In genomic region chr17:87379160-87379624, GRCm38 (mm10) we compare ENCODE assay signal across 11 mouse cellular contexts. TPM values are rescaled to one million over a fixed set of nuclear protein-coding genes. Genes with fewer than 3 reads are reported as not detected.
DNase-seq lines count a peak whose midpoint lies in the region; ATAC-seq lines count a peak whose summit lies in the region.
"Had no signal": no experiment of that assay in that cellular context is flagged by ENCODE, and none has a peak within 500 bp of the region (broad histone marks: within the 10 kb centered on the region; RNA-seq: fewer than 3 reads in every experiment).

No protein-coding gene starts in this region.

- H3K27me3 ChIP-seq in kidney, embryonic 14.5 days (ENCODE audit: control insufficient read depth, insufficient read depth, low read length), result no peaks in the 10 kb centered on the region
- H3K27me3 ChIP-seq in embryonic facial prominence, embryonic 10.5 days (replicated peaks; ENCODE audit: low read depth, poor library complexity, severe bottlenecking), result no peaks in the 10 kb centered on the region
- no peaks in the 10 kb centered on the region for H3K27me3 ChIP-seq in hindbrain, embryonic 16.5 days (replicated peaks; ENCODE audit: control insufficient read depth, insufficient read depth, low read length)
- no peaks in the 10 kb centered on the region for H3K27me3 ChIP-seq in neural tube, embryonic 13.5 days
- H3K27me3 ChIP-seq: heart, embryonic 12.5 days had no signal

- H3K27ac ChIP-seq in kidney, embryonic 14.5 days (ENCODE audit: low read depth, low read length), result peak overlapping the region; percentile 77; the same call in 1 of the 2 replicates
- H3K27ac ChIP-seq in embryonic facial prominence, embryonic 10.5 days (replicated peaks), result peak overlapping the region; percentile 87
- H3K27ac ChIP-seq in hindbrain, embryonic 16.5 days (ENCODE audit: low read depth, low read length), result peak overlapping the region; percentile 80
- H3K27ac ChIP-seq in neural tube, embryonic 13.5 days (replicated peaks), result peak overlapping the region; percentile 80

- no peak for ATAC-seq in kidney, embryonic 14.5 days (ENCODE audit: low FRiP score, low TSS enrichment)
- no peak for ATAC-seq in hindbrain, embryonic 16.5 days
- no peak for ATAC-seq in neural tube, embryonic 13.5 days (ENCODE audit: low read depth)

- no peak overlapping the region for H3K4me2 ChIP-seq in kidney, embryonic 14.5 days (replicated peaks; ENCODE audit: low read depth, low read length)
- 0 out of 2 replicates have a peak overlapping the region, but pooled peaks have one; percentile 18 for H3K4me2 ChIP-seq in hindbrain, embryonic 16.5 days (ENCODE audit: low read length)
- no peak overlapping the region for H3K4me2 ChIP-seq in neural tube, embryonic 13.5 days
- H3K4me2 ChIP-seq: heart, embryonic 12.5 days had no signal

- no peak overlapping the region for H3K4me3 ChIP-seq in kidney, embryonic 14.5 days (ENCODE audit: low read length)
- no peak overlapping the region for H3K4me3 ChIP-seq in embryonic facial prominence, embryonic 10.5 days
- H3K4me3 ChIP-seq in hindbrain, embryonic 16.5 days (ENCODE audit: low read length), result no peak overlapping the region
- no peak overlapping the region for H3K4me3 ChIP-seq in neural tube, embryonic 13.5 days
- H3K4me3 ChIP-seq: heart, embryonic 12.5 days had no signal

- H3K9me3 ChIP-seq in kidney, embryonic 14.5 days (ENCODE audit: control insufficient read depth, low read length), result no peaks in the 10 kb centered on the region
- no peaks in the 10 kb centered on the region for H3K9me3 ChIP-seq in embryonic facial prominence, embryonic 10.5 days
- H3K9me3 ChIP-seq in hindbrain, embryonic 16.5 days (ENCODE audit: control insufficient read depth, low read length), result no peaks in the 10 kb centered on the region
- no peaks in the 10 kb centered on the region for H3K9me3 ChIP-seq in neural tube, embryonic 13.5 days

- H3K9ac ChIP-seq in kidney, embryonic 14.5 days (ENCODE audit: low read depth, low read length), result no peak overlapping the region
- H3K9ac ChIP-seq in hindbrain, embryonic 16.5 days (ENCODE audit: low read depth, low read length), result peak overlapping the region; percentile 18; the same call in 1 of the 2 replicates
- H3K9ac ChIP-seq in neural tube, embryonic 13.5 days, result no peak overlapping the region
- H3K9ac ChIP-seq: heart, embryonic 12.5 days had no signal

- 75% methylated on average over 11 of the region's 11 CpGs for WGBS in kidney, embryonic 14.5 days
- 80% methylated on average over 11 of the region's 11 CpGs for WGBS in embryonic facial prominence, embryonic 10.5 days
- 69% methylated on average over 11 of the region's 11 CpGs for WGBS in hindbrain, embryonic 16.5 days
- 73% methylated on average over 11 of the region's 11 CpGs for WGBS in neural tube, embryonic 13.5 days

- H3K36me3 ChIP-seq in kidney, embryonic 14.5 days (ENCODE audit: control insufficient read depth, insufficient read depth, low read length), result no peaks in the 10 kb centered on the region
- no peaks in the 10 kb centered on the region for H3K36me3 ChIP-seq in embryonic facial prominence, embryonic 10.5 days (replicated peaks)
- H3K36me3 ChIP-seq in hindbrain, embryonic 16.5 days (ENCODE audit: control insufficient read depth, insufficient read depth, low read length), result no peaks in the 10 kb centered on the region
- no peaks in the 10 kb centered on the region for H3K36me3 ChIP-seq in neural tube, embryonic 13.5 days
- H3K36me3 ChIP-seq: heart, embryonic 12.5 days had no signal

- peaks cover 52% of the 10 kb centered on the region for H3K4me1 ChIP-seq in kidney, embryonic 14.5 days (ENCODE audit: control insufficient read depth, insufficient read depth, low read length)
- H3K4me1 ChIP-seq in embryonic facial prominence, embryonic 10.5 days, result peaks cover 71% of the 10 kb centered on the region
- H3K4me1 ChIP-seq in hindbrain, embryonic 16.5 days (ENCODE audit: control insufficient read depth, insufficient read depth, low read depth, low read length), result peaks cover 30% of the 10 kb centered on the region
- peaks cover 54% of the 10 kb centered on the region for H3K4me1 ChIP-seq in neural tube, embryonic 13.5 days (replicated peaks)

- DNase-seq in kidney, postnatal 36 days, result no peak
- DNase-seq in embryonic facial prominence, embryonic 10.5 days (ENCODE audit: low spot score), result no peak
- DNase-seq in urinary bladder, postnatal 14 days (ENCODE audit: low spot score), result no peak
- no peak for DNase-seq in adrenal gland, postnatal 4 days (ENCODE audit: low spot score in 2 of 2)
- no peak for DNase-seq in cerebellum, postnatal 36 days
- DNase-seq: adrenal gland, adult 8-10 months had no signal

RNA-seq across cellular contexts. Expression of gene Stpg4, which starts 48.3 kb away (rescaled TPM):
- 0.51 TPM in 1 of 2 replicates, not detected in the other for polyA plus RNA-seq in kidney, embryonic 14.5 days (2014; fragmentation: Nextera tagmentation; extraction: Ambion mirVana)
- polyA plus RNA-seq in embryonic facial prominence, embryonic 10.5 days (2016; fragmentation: Nextera tagmentation; extraction: Ambion mirVana), result not detected in 2 replicates
- 0.19 TPM in 1 of 2 replicates, not detected in the other for polyA plus RNA-seq in hindbrain, embryonic 16.5 days (2015; fragmentation: Nextera tagmentation; extraction: Ambion mirVana)
- 0.78 TPM in 1 of 2 replicates, not detected in the other for polyA plus RNA-seq in neural tube, embryonic 13.5 days (2015; fragmentation: Nextera tagmentation; extraction: Ambion mirVana)
- under 1 TPM in 1 of 2 experiments, not detected in 1; 0.51 TPM for total RNA-seq in adrenal gland, postnatal 4 days (2021)
- total RNA-seq: adrenal gland, adult 8-10 months had no signal
- polyA plus RNA-seq: embryonic facial prominence, embryonic 11.5 days; heart, embryonic 12.5 days had no signal
